14 mouse cellular contexts compared by ENCODE assay signal in genomic region chr19:45675196-45675595, GRCm38 (mm10). TPM values are rescaled to one million over a fixed set of nuclear protein-coding genes. Genes with fewer than 3 reads are reported as not detected.
DNase-seq lines count a peak whose midpoint lies in the region; ATAC-seq and TF ChIP-seq lines count a peak whose summit lies in the region.
"Had no signal": no experiment of that assay in that cellular context is flagged by ENCODE, and none has a peak within 500 bp of the region (broad histone marks: within the 10 kb centered on the region; RNA-seq: fewer than 3 reads in every experiment).

No protein-coding gene starts in this region.

- H3K4me3 ChIP-seq in heart, embryonic 10.5 days = peak overlapping the region; percentile 56
- no peak overlapping the region for H3K4me3 ChIP-seq in lung, embryonic 14.5 days (ENCODE audit: low read depth, low read length)
- H3K4me3 ChIP-seq in MEL (ENCODE audit: control insufficient read depth in 1 of 2, insufficient read depth in 1 of 2, low read depth in 2 of 2, low read length in 2 of 2) = peak overlapping the region in 1 of 2 experiments; percentile 88; a peak in 2 of 4 replicates
- peak overlapping the region; percentile 58; the same call in 1 of the 2 replicates for H3K4me3 ChIP-seq in liver, embryonic 12.5 days

- no peak for TF ChIP-seq POLR2A in MEL (IDR thresholded peaks at IDR 0.05; ENCODE audit: control insufficient read depth in 1 of 2, insufficient read depth in 1 of 2, low read depth in 1 of 2, low read length in 2 of 2, poor library complexity in 1 of 2)

- intact Hi-C loops in heart, postnatal 14 days (cut with DNase I) = no loop called here
- intact Hi-C loops in gastrocnemius, postnatal 14 days (cut with DNase I; ENCODE audit: low total_unique reads) = no loop called here

- TF ChIP-seq EP300 in MEL (IDR thresholded peaks at IDR 0.05; ENCODE audit: low read depth in 1 of 2, low read length in 2 of 2) = no peak

- no peak overlapping the region for H3K9ac ChIP-seq in lung, embryonic 14.5 days
- peak overlapping the region; percentile 66 for H3K9ac ChIP-seq in MEL (ENCODE audit: control insufficient read depth, low read depth, low read length, poor library complexity, severe bottlenecking)
- H3K9ac ChIP-seq in liver, embryonic 12.5 days = peak overlapping the region; percentile 58; the same call in 1 of the 2 replicates
- H3K9ac ChIP-seq: limb, embryonic 15.5 days had no signal

- no peak for ATAC-seq in lung, embryonic 14.5 days (ENCODE audit: insufficient read depth)
- ATAC-seq in liver, embryonic 12.5 days = no peak
- ATAC-seq: Patski had no signal

- H3K4me1 ChIP-seq in heart, embryonic 10.5 days = peaks cover 6% of the 10 kb centered on the region
- peaks cover 3% of the 10 kb centered on the region; the same call in 1 of the 2 replicates for H3K4me1 ChIP-seq in lung, embryonic 14.5 days (ENCODE audit: insufficient read depth)
- peaks cover 2 to 3% of the 10 kb centered on the region in 2 experiments; a peak in 3 of 4 replicates for H3K4me1 ChIP-seq in MEL (ENCODE audit: control insufficient read depth in 1 of 2, insufficient read depth in 2 of 2, low read length in 2 of 2)
- peaks cover 23% of the 10 kb centered on the region for H3K4me1 ChIP-seq in liver, embryonic 12.5 days

- no peaks in the 10 kb centered on the region for H3K36me3 ChIP-seq in heart, embryonic 10.5 days
- H3K36me3 ChIP-seq in lung, embryonic 14.5 days (ENCODE audit: insufficient read depth) = no peaks in the 10 kb centered on the region
- H3K36me3 ChIP-seq in MEL (ENCODE audit: control insufficient read depth in 1 of 2, insufficient read depth in 2 of 2, low read length in 2 of 2) = peaks cover 0 to 5% of the 10 kb centered on the region in 2 experiments; a peak in 2 of 4 replicates
- H3K36me3 ChIP-seq in liver, embryonic 12.5 days = no peaks in the 10 kb centered on the region
- H3K36me3 ChIP-seq: embryonic facial prominence, embryonic 12.5 days; limb, embryonic 15.5 days had no signal

- H3K27ac ChIP-seq in heart, embryonic 10.5 days = no peak overlapping the region
- H3K27ac ChIP-seq in lung, embryonic 14.5 days (ENCODE audit: low read depth) = no peak overlapping the region
- no peak overlapping the region for H3K27ac ChIP-seq in MEL (ENCODE audit: control insufficient read depth, low read depth, low read length)
- no peak overlapping the region for H3K27ac ChIP-seq in liver, embryonic 12.5 days
- H3K27ac ChIP-seq: embryonic facial prominence, embryonic 12.5 days; limb, embryonic 15.5 days had no signal

- no peaks in the 10 kb centered on the region for H3K79me2 ChIP-seq in MEL (ENCODE audit: control insufficient read depth, insufficient read depth, low read length, poor library complexity)

- H3K4me2 ChIP-seq in lung, embryonic 14.5 days = peak overlapping the region; percentile 73
- H3K4me2 ChIP-seq in liver, embryonic 12.5 days = peak overlapping the region; percentile 80

- no peak for TF ChIP-seq RAD21 in MEL (IDR thresholded peaks at IDR 0.05; ENCODE audit: low read depth, low read length)

- no peak for DNase-seq in heart, embryonic 10.5 days (ENCODE audit: low spot score)
- DNase-seq in heart, postnatal 14 days = no peak
- no peak for DNase-seq in lung, embryonic 14.5 days
- DNase-seq in lung, postnatal 25 days (ENCODE audit: low spot score) = no peak
- DNase-seq in MEL (ENCODE audit: low read depth, low spot score) = peak; percentile 61
- DNase-seq in layer of hippocampus, adult 9-11 months = no peak
- no peak for DNase-seq in gastrocnemius, postnatal 14 days
- DNase-seq: kidney, adult 8-10 months; layer of hippocampus, postnatal 36 days; thymus, adult 18-20 months had no signal

- 22% methylated on average over 5 of the region's 5 CpGs for WGBS in heart, embryonic 10.5 days
- 25% methylated on average over 5 of the region's 5 CpGs for WGBS in lung, embryonic 14.5 days
- WGBS in liver, embryonic 12.5 days (ENCODE audit: insufficient replicate concordance) = 25% methylated on average over 5 of the region's 5 CpGs

- peaks cover 10% of the 10 kb centered on the region; the same call in 1 of the 2 replicates for H3K27me3 ChIP-seq in heart, embryonic 10.5 days (ENCODE audit: insufficient read depth, poor library complexity, severe bottlenecking)
- H3K27me3 ChIP-seq in lung, embryonic 14.5 days (ENCODE audit: insufficient read depth, low read length) = peaks cover 28% of the 10 kb centered on the region
- peaks cover 9 to 12% of the 10 kb centered on the region in 2 experiments for H3K27me3 ChIP-seq in MEL (ENCODE audit: control insufficient read depth in 1 of 2, insufficient read depth in 2 of 2, low read length in 2 of 2)
- H3K27me3 ChIP-seq in liver, embryonic 12.5 days (replicated peaks) = peaks cover 53% of the 10 kb centered on the region

- no peak for TF ChIP-seq CTCF in lung, embryonic 14.5 days (IDR thresholded peaks at IDR 0.05; ENCODE audit: low read depth)
- TF ChIP-seq CTCF in MEL (IDR thresholded peaks at IDR 0.05 in 2 of 3, conservative IDR thresholded peaks at IDR 0.05 in 1 of 3; ENCODE audit: control insufficient read depth in 1 of 3, insufficient read depth in 1 of 3, low read depth in 2 of 3, low read length in 3 of 3, poor library complexity in 1 of 3, severe bottlenecking in 1 of 3) = no peak

- no peaks in the 10 kb centered on the region for H3K9me3 ChIP-seq in heart, embryonic 10.5 days
- no peaks in the 10 kb centered on the region for H3K9me3 ChIP-seq in lung, embryonic 14.5 days (ENCODE audit: low read depth, low read length)
- H3K9me3 ChIP-seq in MEL (replicated peaks; ENCODE audit: insufficient read depth, low read length) = no peaks in the 10 kb centered on the region
- no peaks in the 10 kb centered on the region for H3K9me3 ChIP-seq in liver, embryonic 12.5 days (replicated peaks)
- H3K9me3 ChIP-seq: embryonic facial prominence, embryonic 12.5 days; limb, embryonic 15.5 days had no signal

TF ChIP-seq in MEL, 35 proteins besides CTCF, POLR2A, EP300 and RAD21:
- TF ChIP-seq E2F4 (IDR thresholded peaks at IDR 0.05; ENCODE audit: borderline replicate concordance, low read depth, low read length) = no peak
- no peak for TF ChIP-seq ZMIZ1 (IDR thresholded peaks at IDR 0.05; ENCODE audit: low read depth, low read length)
- TF ChIP-seq MAFK (IDR thresholded peaks at IDR 0.05; ENCODE audit: borderline replicate concordance, low read depth, low read length) = no peak
- TF ChIP-seq POLR2AphosphoS5 (IDR thresholded peaks at IDR 0.05; ENCODE audit: borderline replicate concordance, low read depth, low read length) = no peak
- TF ChIP-seq MAX (IDR thresholded peaks at IDR 0.05; ENCODE audit: low read length) = no peak
- no peak for TF ChIP-seq TAL1 (IDR thresholded peaks at IDR 0.05; ENCODE audit: low read length)
- no peak for TF ChIP-seq GATA1 (IDR thresholded peaks at IDR 0.05; ENCODE audit: low read depth, low read length)
- no peak for TF ChIP-seq ZNF384 (IDR thresholded peaks at IDR 0.05; ENCODE audit: low read depth, low read length)
- TF ChIP-seq NRF1 (IDR thresholded peaks at IDR 0.05; ENCODE audit: insufficient read depth, low read depth, low read length, poor library complexity, severe bottlenecking) = no peak
- no peak for TF ChIP-seq SIN3A (IDR thresholded peaks at IDR 0.05; ENCODE audit: low read length)
- no peak for TF ChIP-seq RCOR1 (IDR thresholded peaks at IDR 0.05; ENCODE audit: low read depth, low read length)
- TF ChIP-seq MXI1 (IDR thresholded peaks at IDR 0.05; ENCODE audit: low read depth, low read length) = no peak
- no peak for TF ChIP-seq MYB (IDR thresholded peaks at IDR 0.05; ENCODE audit: low read depth, low read length)
- TF ChIP-seq NELFE (IDR thresholded peaks at IDR 0.05; ENCODE audit: low read depth, low read length) = no peak
- no peak for TF ChIP-seq ZC3H11A (IDR thresholded peaks at IDR 0.05; ENCODE audit: low read depth, low read length)
- TF ChIP-seq USF1 (IDR thresholded peaks at IDR 0.05; ENCODE audit: low read depth, low read length) = no peak
- no peak for TF ChIP-seq ELF1 (IDR thresholded peaks at IDR 0.05; ENCODE audit: low read depth, low read length)
- TF ChIP-seq GABPA (IDR thresholded peaks at IDR 0.05; ENCODE audit: low read depth, low read length) = no peak

RNA-seq across cellular contexts. Expression of gene Fbxw4, which starts 15.1 kb away (rescaled TPM):
- 5.5 and 6.0 TPM in 2 replicates for polyA plus RNA-seq in heart, embryonic 10.5 days (2016; fragmentation: Nextera tagmentation; extraction: Ambion mirVana)
- 10 to 100 TPM; 24.3 to 24.8 TPM for total RNA-seq in heart, postnatal 14 days (2021)
- 5.1 and 7.5 TPM in 2 replicates for polyA plus RNA-seq in lung, embryonic 14.5 days (2014; fragmentation: Nextera tagmentation; extraction: Ambion mirVana)
- 9.4 and 12.4 TPM in 2 replicates for total RNA-seq in MEL (2012; rRNA removed)
- 10 to 100 TPM in 1 of 2 experiments, not detected in 1; 45.3 TPM for polyA plus RNA-seq in MEL (2012; ENCODE audit: insufficient read depth in 1 of 2, insufficient read length in 2 of 2, low read depth in 1 of 2, low replicate concordance in 2 of 2, missing spikeins in 1 of 2)
- polyA plus RNA-seq in liver, embryonic 12.5 days (2016; fragmentation: Nextera tagmentation; extraction: Ambion mirVana) = 4.3 and 4.6 TPM in 2 replicates
- 10 to 100 TPM; 18.9 to 19.8 TPM for total RNA-seq in gastrocnemius, postnatal 14 days (2021)
